Comparison of ENCODE assay signal across 9 mouse cellular contexts in genomic region chr5:146584156-146584477, GRCm38 (mm10). TPM values are rescaled to one million over a fixed set of nuclear protein-coding genes. Genes with fewer than 3 reads are reported as not detected.
DNase-seq lines count a peak whose midpoint lies in the region; ATAC-seq and TF ChIP-seq lines count a peak whose summit lies in the region.
"Had no signal": no experiment of that assay in that cellular context is flagged by ENCODE, and none has a peak within 500 bp of the region (broad histone marks: within the 10 kb centered on the region; RNA-seq: fewer than 3 reads in every experiment).

No protein-coding gene starts in this region.

- WGBS in lung, embryonic 16.5 days: 7% methylated on average over 10 of the region's 10 CpGs
- 2% methylated on average over 10 of the region's 10 CpGs for WGBS in forebrain, postnatal 0 days
- 15% methylated on average over 10 of the region's 10 CpGs for WGBS in liver, embryonic 12.5 days (ENCODE audit: insufficient replicate concordance)
- 6% methylated on average over 10 of the region's 10 CpGs for WGBS in stomach, embryonic 16.5 days

- H3K9me3 ChIP-seq in lung, embryonic 16.5 days (ENCODE audit: control insufficient read depth, low read length): no peaks in the 10 kb centered on the region
- H3K9me3 ChIP-seq in forebrain, postnatal 0 days (ENCODE audit: low read length): no peaks in the 10 kb centered on the region
- no peaks in the 10 kb centered on the region for H3K9me3 ChIP-seq in liver, embryonic 12.5 days (replicated peaks)
- no peaks in the 10 kb centered on the region for H3K9me3 ChIP-seq in stomach, embryonic 16.5 days (replicated peaks; ENCODE audit: control insufficient read depth, low read length)

- no peaks in the 10 kb centered on the region for H3K36me3 ChIP-seq in lung, embryonic 16.5 days (ENCODE audit: control insufficient read depth, insufficient read depth, low read length)
- no peaks in the 10 kb centered on the region for H3K36me3 ChIP-seq in forebrain, postnatal 0 days (ENCODE audit: insufficient read depth)
- H3K36me3 ChIP-seq in liver, embryonic 12.5 days: no peaks in the 10 kb centered on the region
- H3K36me3 ChIP-seq in stomach, embryonic 16.5 days (ENCODE audit: control insufficient read depth, insufficient read depth, low read length): no peaks in the 10 kb centered on the region

- no peak for DNase-seq in lung, postnatal 25 days (ENCODE audit: low spot score)
- DNase-seq in forebrain, postnatal 0 days: peak; percentile 76
- no peak for DNase-seq in adrenal gland, adult (ENCODE audit: inconsistent age in 2 of 2, low spot score in 1 of 2)
- no peak for DNase-seq in testis, postnatal 14 days (ENCODE audit: low spot score)
- DNase-seq: adrenal gland, adult 2 months had no signal

- peaks cover 42% of the 10 kb centered on the region for H3K27me3 ChIP-seq in lung, embryonic 16.5 days (ENCODE audit: control insufficient read depth, insufficient read depth, low read depth, low read length)
- H3K27me3 ChIP-seq in forebrain, postnatal 0 days (ENCODE audit: insufficient read depth, low read length): peaks cover 5% of the 10 kb centered on the region; the same call in 1 of the 2 replicates
- peaks cover 42% of the 10 kb centered on the region for H3K27me3 ChIP-seq in liver, embryonic 12.5 days (replicated peaks)
- H3K27me3 ChIP-seq in stomach, embryonic 16.5 days (ENCODE audit: control insufficient read depth, insufficient read depth, low read length): peaks cover 39% of the 10 kb centered on the region

- H3K27ac ChIP-seq in lung, embryonic 16.5 days (ENCODE audit: low read length): no peak overlapping the region
- peak overlapping the region; percentile 84 for H3K27ac ChIP-seq in forebrain, postnatal 0 days (ENCODE audit: low read depth, low read length)
- no peak overlapping the region for H3K27ac ChIP-seq in liver, embryonic 12.5 days
- H3K27ac ChIP-seq in stomach, embryonic 16.5 days (ENCODE audit: low read length): no peak overlapping the region

- TF ChIP-seq CTCF in forebrain, postnatal 0 days (IDR thresholded peaks at IDR 0.05; ENCODE audit: low read depth): no peak

- H3K4me2 ChIP-seq in lung, embryonic 16.5 days (ENCODE audit: low read depth, low read length): peak overlapping the region; percentile 73
- H3K4me2 ChIP-seq in forebrain, postnatal 0 days (ENCODE audit: low read depth): peak overlapping the region; percentile 76
- H3K4me2 ChIP-seq in liver, embryonic 12.5 days: peak overlapping the region; percentile 65
- H3K4me2 ChIP-seq in stomach, embryonic 16.5 days (ENCODE audit: low read depth, low read length): peak overlapping the region; percentile 79

- H3K9ac ChIP-seq in lung, embryonic 16.5 days (ENCODE audit: low read length): no peak overlapping the region
- H3K9ac ChIP-seq in forebrain, postnatal 0 days: peak overlapping the region; percentile 91
- no peak overlapping the region for H3K9ac ChIP-seq in liver, embryonic 12.5 days
- H3K9ac ChIP-seq in stomach, embryonic 16.5 days (ENCODE audit: low read length): no peak overlapping the region

- no peak for ATAC-seq in lung, embryonic 16.5 days (ENCODE audit: low read depth)
- ATAC-seq in forebrain, postnatal 0 days: no peak; the same call in 1 of the 2 replicates
- ATAC-seq in liver, embryonic 12.5 days: no peak
- ATAC-seq in stomach, embryonic 16.5 days (ENCODE audit: insufficient read depth, low FRiP score): no peak

- no peak overlapping the region; the same call in 1 of the 2 replicates for H3K4me3 ChIP-seq in lung, embryonic 16.5 days (ENCODE audit: low read length)
- H3K4me3 ChIP-seq in forebrain, postnatal 0 days (ENCODE audit: low read depth, low read length): peak overlapping the region; percentile 78
- H3K4me3 ChIP-seq in liver, embryonic 12.5 days: peak overlapping the region; percentile 42
- H3K4me3 ChIP-seq in stomach, embryonic 16.5 days (replicated peaks; ENCODE audit: low read length): peak overlapping the region; percentile 48

- peaks cover 6% of the 10 kb centered on the region for H3K4me1 ChIP-seq in lung, embryonic 16.5 days (replicated peaks; ENCODE audit: control insufficient read depth, insufficient read depth, low read length)
- peaks cover 13% of the 10 kb centered on the region for H3K4me1 ChIP-seq in forebrain, postnatal 0 days (ENCODE audit: insufficient read depth)
- 0 out of 2 replicates have a peak, but pooled peaks cover 4% of the 10 kb centered on the region for H3K4me1 ChIP-seq in liver, embryonic 12.5 days
- peaks cover 9% of the 10 kb centered on the region; the same call in 1 of the 2 replicates for H3K4me1 ChIP-seq in stomach, embryonic 16.5 days (ENCODE audit: control insufficient read depth, insufficient read depth, low read length)

RNA-seq across cellular contexts. Expression of gene Gpr12, which starts 0.9 kb away (rescaled TPM):
- polyA plus RNA-seq in lung, embryonic 16.5 days (2015; fragmentation: Nextera tagmentation; extraction: Ambion mirVana): not detected in 2 replicates
- 38.7 and 50.9 TPM in 2 replicates for total RNA-seq in forebrain, postnatal 0 days (2014; rRNA removed)
- 39.5 and 42.8 TPM in 2 replicates for polyA plus RNA-seq in forebrain, postnatal 0 days (2015; fragmentation: Nextera tagmentation; extraction: Ambion mirVana)
- polyA plus RNA-seq in liver, embryonic 12.5 days (2016; fragmentation: Nextera tagmentation; extraction: Ambion mirVana): 0.08 TPM in 1 of 2 replicates, not detected in the other
- 0.23 and 0.36 TPM in 2 replicates for polyA plus RNA-seq in stomach, embryonic 16.5 days (2015; fragmentation: Nextera tagmentation; extraction: Ambion mirVana)
- total RNA-seq: adrenal gland, adult 2 months; neutrophil, adult 5-6 weeks had no signal
- polyA plus RNA-seq: adrenal gland, adult 2 months had no signal

RNA-seq across cellular contexts. Expression of gene Gm3415, which starts 28.2 kb away (rescaled TPM):
- not detected in 2 replicates for polyA plus RNA-seq in lung, embryonic 16.5 days (2015; fragmentation: Nextera tagmentation; extraction: Ambion mirVana)
- not detected in 2 replicates for total RNA-seq in forebrain, postnatal 0 days (2014; rRNA removed)
- not detected in 2 replicates for polyA plus RNA-seq in forebrain, postnatal 0 days (2015; fragmentation: Nextera tagmentation; extraction: Ambion mirVana)
- not detected in 2 replicates for polyA plus RNA-seq in liver, embryonic 12.5 days (2016; fragmentation: Nextera tagmentation; extraction: Ambion mirVana)
- polyA plus RNA-seq in stomach, embryonic 16.5 days (2015; fragmentation: Nextera tagmentation; extraction: Ambion mirVana): not detected in 2 replicates
- total RNA-seq: adrenal gland, adult 2 months; neutrophil, adult 5-6 weeks had no signal
- polyA plus RNA-seq: adrenal gland, adult 2 months had no signal

RNA-seq across cellular contexts. Expression of gene Gm3409, which starts 46.7 kb away (rescaled TPM):
- not detected in 2 replicates for polyA plus RNA-seq in lung, embryonic 16.5 days (2015; fragmentation: Nextera tagmentation; extraction: Ambion mirVana)
- total RNA-seq in forebrain, postnatal 0 days (2014; rRNA removed): not detected in 2 replicates
- polyA plus RNA-seq in forebrain, postnatal 0 days (2015; fragmentation: Nextera tagmentation; extraction: Ambion mirVana): not detected in 2 replicates
- not detected in 2 replicates for polyA plus RNA-seq in liver, embryonic 12.5 days (2016; fragmentation: Nextera tagmentation; extraction: Ambion mirVana)
- not detected in 2 replicates for polyA plus RNA-seq in stomach, embryonic 16.5 days (2015; fragmentation: Nextera tagmentation; extraction: Ambion mirVana)
- total RNA-seq: adrenal gland, adult 2 months; neutrophil, adult 5-6 weeks had no signal
- polyA plus RNA-seq: adrenal gland, adult 2 months had no signal

RNA-seq across cellular contexts. Expression of gene Gm3404, which starts 58.5 kb away (rescaled TPM):
- polyA plus RNA-seq in lung, embryonic 16.5 days (2015; fragmentation: Nextera tagmentation; extraction: Ambion mirVana): not detected in 2 replicates
- not detected in 2 replicates for total RNA-seq in forebrain, postnatal 0 days (2014; rRNA removed)
- polyA plus RNA-seq in forebrain, postnatal 0 days (2015; fragmentation: Nextera tagmentation; extraction: Ambion mirVana): not detected in 2 replicates
- not detected in 2 replicates for polyA plus RNA-seq in liver, embryonic 12.5 days (2016; fragmentation: Nextera tagmentation; extraction: Ambion mirVana)
- not detected in 2 replicates for polyA plus RNA-seq in stomach, embryonic 16.5 days (2015; fragmentation: Nextera tagmentation; extraction: Ambion mirVana)
- total RNA-seq: adrenal gland, adult 2 months; neutrophil, adult 5-6 weeks had no signal
- polyA plus RNA-seq: adrenal gland, adult 2 months had no signal

Comparison
In these comparisons a context has a peak if more than half of its experiments do, and no peak if none do; other contexts are left out.
1. RNA of gene Gpr12, which starts 0.9 kb away (polyA plus RNA-seq): 39.5 to 42.8 TPM in forebrain, postnatal 0 days; 0.23 to 0.36 TPM in stomach, embryonic 16.5 days, 0.08 TPM in liver, embryonic 12.5 days and not detected in lung, embryonic 16.5 days; every median in the first group is over 10 times any median in the second.
2. Peak in every context shown above with its lines, with median percentiles within 50 percentile points of each other: H3K4me2 ChIP-seq.